Mouse (Mus musculus) kidney, postnatal 0 days (tissue): ENCODE results near the gene 2900026A02Rik. TPM values are rescaled to one million over a fixed set of nuclear protein-coding genes. Genes with fewer than 3 reads are reported as not detected.
A peak's percentile ranks its signal among the peaks of the same experiment; 100 is the strongest.

ENCODE experiments used
- ATAC-seq: fragments of 200-750 bp; cut with Nextera tagmentation; replicated peaks from 2 replicates; pipeline ENCODE4 v1.8.0; 2017; ENCODE audit warnings: low read depth, moderate number of reproducible peaks, moderate TSS enrichment, moderate library complexity; ENCODE audit not compliant: low FRiP score
- DNase-seq: peaks from one replicate; pipeline ENCODE4 v3.0.0-alpha.2; 2016; ENCODE audit warnings: low spot score
- H3K27ac ChIP-seq: fragments of 300-500 bp; sonication (generic); 2 replicates; pipeline ENCODE4 v1.5.1; 2014; ENCODE audit warnings: mild to moderate bottlenecking
- H3K27me3 ChIP-seq: fragments of 300-500 bp; sonication (generic); 2 replicates; pipeline ENCODE4 v1.6.1; 2014; ENCODE audit warnings: low read length, mixed read lengths; ENCODE audit not compliant: insufficient read depth
- H3K36me3 ChIP-seq: fragments of 300-500 bp; sonication (generic); 2 replicates; pipeline ENCODE4 v1.6.1; 2014; ENCODE audit warnings: low read length, mixed read lengths; ENCODE audit not compliant: insufficient read depth
- H3K4me1 ChIP-seq: fragments of 300-500 bp; sonication (generic); replicated peaks from 2 replicates; pipeline ENCODE4 v1.6.1; 2014; ENCODE audit warnings: antibody characterized with exemption, low read length, mixed read lengths; ENCODE audit not compliant: insufficient read depth
- H3K4me2 ChIP-seq: fragments of 300-500 bp; sonication (generic); 2 replicates; pipeline ENCODE4 v1.6.1; 2014; ENCODE audit warnings: mild to moderate bottlenecking, low read length, moderate library complexity, mixed read lengths
- H3K4me3 ChIP-seq: fragments of 300-500 bp; sonication (generic); replicated peaks from 2 replicates; pipeline ENCODE4 v1.5.1; 2014; ENCODE audit warnings: low read depth, low read length
- H3K9ac ChIP-seq: fragments of 300-500 bp; sonication (generic); 2 replicates; pipeline ENCODE4 v1.6.1; 2014; ENCODE audit warnings: low read depth, low read length
- H3K9me3 ChIP-seq: fragments of 300-500 bp; sonication (generic); replicated peaks from 2 replicates; pipeline ENCODE4 v1.6.1; 2016; ENCODE audit warnings: low read length, inconsistent platforms, mixed read lengths
- CTCF ChIP-seq: IDR thresholded peaks from 2 replicates; pipeline ENCODE4 v1.5.1; 2016; ENCODE audit warnings: antibody characterized with exemption, low read depth, mild to moderate bottlenecking, moderate library complexity
- WGBS: fragments of 180-500 bp; shearing (Covaris S2); extraction: QIAGEN DNeasy Blood & Tissue Kit; methylation state at CpG from one replicate; pipeline ENCODE4 v1.1.7; 2014; 5-methylcytosine and 5-hydroxymethylcytosine counted together
- polyA plus RNA-seq: library from polyadenylated mRNA; unstranded; fragments of >200 nt; fragmentation: Nextera tagmentation; extraction: Ambion mirVana; gene quantifications from 2 replicates; pipeline ENCODE4 v1.2.1, GENCODE M21; 2015

Gene 2900026A02Rik
- polyA plus RNA-seq, 1 experiment from 2014 or later, result 4.8 TPM

GRCm38 (mm10) chr5:113151554-113152103 is 69.4 kb downstream of the 2900026A02Rik start:
- TF ChIP-seq CTCF, result no peak
- Histone ChIP-seq H3K27ac (peak overlapping the region; percentile 75), H3K9ac (no peak overlapping the region), H3K4me1 (peaks cover 14% of the 10 kb centered on the region; the same call in 1 of the 2 replicates), H3K36me3 (no peaks in the 10 kb centered on the region), H3K4me3 (no peak overlapping the region), H3K9me3 (no peaks in the 10 kb centered on the region), H3K27me3 (no peaks in the 10 kb centered on the region), H3K4me2 (no peak overlapping the region)
- no peak for ATAC-seq
- no peak for DNase-seq
- WGBS, result 32% methylated on average over 11 of the region's 11 CpGs

- no peak overlapping the region for H3K9ac ChIP-seq
- ATAC-seq (no peak), DNase-seq (peak; percentile 28)
- no peak for TF ChIP-seq CTCF
- H3K4me2 ChIP-seq, result no peak overlapping the region
- H3K4me3 ChIP-seq, result no peak overlapping the region
- peak overlapping the region; percentile 75 for H3K27ac ChIP-seq
- H3K9me3 ChIP-seq, result no peaks in the 10 kb centered on the region
- no peaks in the 10 kb centered on the region for H3K36me3 ChIP-seq
- no peaks in the 10 kb centered on the region for H3K27me3 ChIP-seq
- H3K4me1 ChIP-seq, result peaks cover 14% of the 10 kb centered on the region; the same call in 1 of the 2 replicates
- WGBS, result 52% methylated on average over 9 of the region's 9 CpGs
Observed at GRCm38 (mm10) chr5:113150871-113151553, 70.0 kb downstream of the 2900026A02Rik start.

DNA sequence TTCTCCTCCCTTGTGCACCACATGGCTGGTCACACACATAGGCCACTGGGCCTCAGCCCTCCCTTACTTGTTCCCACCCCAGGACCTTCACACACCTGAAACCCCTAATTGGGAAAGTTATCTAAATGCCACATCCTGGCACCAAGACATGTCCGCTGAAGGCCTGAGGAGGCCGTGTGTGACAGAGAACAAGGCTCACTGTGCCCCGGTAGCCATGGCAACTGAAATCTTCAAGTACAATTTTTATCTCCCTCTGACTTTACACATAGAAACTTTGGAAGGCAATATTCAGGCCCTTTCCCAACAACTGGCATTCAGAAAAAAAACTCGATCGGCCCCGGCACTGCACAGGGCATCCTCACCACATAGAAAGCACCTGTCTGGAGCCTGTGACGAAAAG is 72.0 kb downstream of the 2900026A02Rik start:
- Histone ChIP-seq H3K9me3 (no peaks in the 10 kb centered on the region), H3K27ac (no peak overlapping the region), H3K9ac (no peak overlapping the region), H3K4me3 (no peak overlapping the region), H3K27me3 (no peaks in the 10 kb centered on the region), H3K36me3 (no peaks in the 10 kb centered on the region), H3K4me2 (no peak overlapping the region), H3K4me1 (peaks cover 14% of the 10 kb centered on the region; the same call in 1 of the 2 replicates)
- DNase-seq (no peak), ATAC-seq (no peak)
- WGBS, result 88% methylated on average over 7 of the region's 7 CpGs
- TF ChIP-seq CTCF, result no peak

DNA sequence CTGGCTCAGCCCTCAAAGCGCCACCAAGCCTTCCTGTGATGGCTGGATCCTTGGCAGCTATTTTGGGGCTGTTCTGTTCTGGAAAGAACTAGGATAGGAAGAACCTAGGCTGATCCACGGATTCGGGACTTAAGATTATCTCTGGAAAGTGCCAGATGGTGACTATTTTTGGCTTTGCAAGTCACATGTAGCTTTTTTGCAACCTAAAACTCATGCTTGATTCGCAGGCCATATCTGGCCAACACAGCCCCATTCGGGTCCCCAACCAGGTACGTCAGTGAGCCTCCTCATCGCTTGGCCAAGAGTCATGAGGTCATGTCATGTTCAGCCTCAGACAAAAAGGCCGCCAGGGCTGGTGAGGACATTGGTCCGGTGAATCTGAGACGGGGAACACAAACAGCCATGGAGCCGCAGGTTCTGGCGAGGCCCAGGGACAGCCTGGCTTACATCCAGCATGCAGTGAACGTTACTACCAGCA is 73.0 kb downstream of the 2900026A02Rik start:
- no peak for TF ChIP-seq CTCF
- H3K4me3 ChIP-seq, result no peak overlapping the region
- H3K9me3 ChIP-seq, result no peaks in the 10 kb centered on the region
- H3K9ac ChIP-seq, result no peak overlapping the region
- H3K4me1 ChIP-seq, result peaks cover 8% of the 10 kb centered on the region; the same call in 1 of the 2 replicates
- no peaks in the 10 kb centered on the region for H3K27me3 ChIP-seq
- no peaks in the 10 kb centered on the region for H3K36me3 ChIP-seq
- ATAC-seq (no peak), DNase-seq (no peak)
- no peak overlapping the region for H3K27ac ChIP-seq
- WGBS, result 70% methylated on average over 13 of the region's 13 CpGs
- no peak overlapping the region for H3K4me2 ChIP-seq

GRCm38 (mm10) chr5:113146656-113147055 is 74.4 kb downstream of the 2900026A02Rik start:
- Histone ChIP-seq H3K4me3 (no peak overlapping the region), H3K36me3 (no peaks in the 10 kb centered on the region), H3K4me1 (peaks cover 8% of the 10 kb centered on the region; the same call in 1 of the 2 replicates), H3K4me2 (no peak overlapping the region), H3K27me3 (no peaks in the 10 kb centered on the region), H3K9ac (no peak overlapping the region), H3K9me3 (no peaks in the 10 kb centered on the region), H3K27ac (no peak overlapping the region)
- no peak for TF ChIP-seq CTCF
- ATAC-seq (no peak), DNase-seq (no peak)
- WGBS, result 72% methylated on average over 2 of the region's 2 CpGs

DNA sequence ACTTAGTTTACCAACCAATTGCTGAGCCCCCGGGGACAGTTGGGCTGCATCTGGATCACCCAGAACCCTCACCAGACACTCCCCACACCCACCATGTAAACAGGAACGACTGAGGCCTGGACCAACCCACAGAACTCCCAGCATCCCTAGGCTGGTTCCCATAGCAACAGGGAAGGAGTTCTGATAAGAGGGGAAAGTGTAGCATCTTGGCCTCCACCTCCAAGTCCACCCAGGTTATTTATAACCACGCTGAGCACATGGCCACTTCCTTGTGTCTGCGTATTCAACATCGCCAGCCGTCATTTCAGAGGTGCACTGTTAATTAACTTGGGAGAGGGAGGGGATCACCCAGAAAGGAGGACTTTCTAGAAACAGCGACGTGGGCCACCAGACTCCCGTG is 75.9 kb downstream of the 2900026A02Rik start:
- Histone ChIP-seq H3K9ac (no peak overlapping the region), H3K36me3 (no peaks in the 10 kb centered on the region), H3K4me2 (no peak overlapping the region), H3K27ac (0 out of 2 replicates have a peak overlapping the region, but pooled peaks have one; percentile 13), H3K4me3 (no peak overlapping the region), H3K4me1 (no peaks in the 10 kb centered on the region), H3K27me3 (no peaks in the 10 kb centered on the region), H3K9me3 (no peaks in the 10 kb centered on the region)
- no peak for ATAC-seq
- 42% methylated on average over 9 of the region's 9 CpGs for WGBS
- TF ChIP-seq CTCF, result no peak
- no peak for DNase-seq
